Mouse (Mus musculus): ENCODE results near the gene Tex45.

- TF ChIP-seq TAL1 (IDR thresholded peaks at IDR 0.05; ENCODE audit: low read length), result no peak
- no peak for TF ChIP-seq GATA1 (IDR thresholded peaks at IDR 0.05; ENCODE audit: low read length)
Observed at GRCm38 (mm10) chr8:3496428-3496748, 25.7 kb downstream of the Tex45 start.
